Mouse (Mus musculus): ENCODE data around the gene Lctl. TPM values are rescaled to one million over a fixed set of nuclear protein-coding genes. Genes with fewer than 3 reads are reported as not detected.

Gene Lctl
- not detected for total RNA-seq (2021)
- long read RNA-seq, experiment 1, partial matches to known transcripts, result 0 of 2 reads
- long read RNA-seq, experiment 1, other reads (novel, unspliced or antisense), result 1 of 2 reads
- long read RNA-seq, experiment 2, result 0 reads

DNA sequence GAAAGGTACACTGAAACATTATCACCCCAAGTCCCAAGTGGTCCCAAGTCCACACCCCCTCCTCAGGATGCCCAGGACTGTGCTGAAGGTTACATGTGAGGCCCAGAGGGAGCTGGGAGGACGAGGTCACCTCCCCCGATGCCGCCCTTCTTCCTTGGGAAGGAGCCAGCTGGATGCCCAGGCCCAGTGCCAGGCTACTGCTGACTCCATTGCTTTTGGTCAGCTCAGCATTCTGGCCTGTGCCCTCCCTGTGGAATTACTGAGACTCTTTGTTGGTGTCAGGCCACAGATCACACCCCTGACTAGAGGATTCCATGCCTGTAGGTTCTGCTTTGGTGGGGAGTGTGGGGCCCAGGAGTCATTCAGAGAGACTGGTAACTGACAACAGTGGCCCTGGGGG, at the start of gene Lctl:
Gene Lctl (plus strand): TSS at position 272 of the 400 bp plus-strand sequence.
- no peak for DNase-seq
- intact Hi-C loops (cut with DNase I), result no loop called here

DNA sequence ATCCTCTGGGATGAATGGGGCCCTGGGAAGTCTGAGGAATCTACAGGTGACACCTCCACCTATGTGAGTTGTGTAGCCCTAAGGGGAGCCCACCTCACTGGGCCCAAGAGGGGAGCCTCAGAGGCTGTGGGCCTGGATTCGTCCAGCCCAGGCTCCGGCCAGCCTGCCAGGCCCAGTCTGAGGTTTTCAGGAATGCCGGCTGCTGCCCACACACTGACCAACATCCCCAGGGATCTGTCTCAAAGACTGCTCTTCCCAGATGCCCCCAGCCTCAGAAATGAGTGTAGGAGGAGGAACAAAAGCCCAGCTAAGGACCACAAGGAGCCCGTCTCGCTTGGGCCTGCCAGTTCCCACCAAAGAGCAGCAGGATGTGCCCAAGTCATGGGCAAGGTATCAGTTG, 49.2 kb upstream of the Lctl start:
- intact Hi-C loops (cut with DNase I), result no loop called here
- DNase-seq, result no peak

DNA sequence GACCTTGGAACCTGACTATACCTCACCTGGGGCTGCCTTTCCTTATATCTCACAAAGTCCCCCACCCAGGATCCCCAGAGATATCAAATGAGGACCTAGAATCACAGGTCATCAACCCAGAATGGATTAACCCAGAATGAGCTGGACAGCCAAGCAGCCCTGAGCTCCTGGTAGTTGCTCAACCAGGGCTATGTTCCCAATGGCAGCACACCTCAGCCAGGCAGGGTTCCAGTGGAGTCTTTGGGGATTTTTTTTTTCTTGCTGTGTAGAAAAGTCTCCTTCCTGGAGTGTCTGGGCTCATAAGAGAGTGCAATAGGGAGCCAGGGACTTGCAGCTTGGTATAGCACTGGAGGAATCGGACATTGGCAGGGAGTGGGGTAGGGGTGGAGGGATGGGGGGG, 48.4 kb upstream of the Lctl start:
- no peak for DNase-seq

DNA sequence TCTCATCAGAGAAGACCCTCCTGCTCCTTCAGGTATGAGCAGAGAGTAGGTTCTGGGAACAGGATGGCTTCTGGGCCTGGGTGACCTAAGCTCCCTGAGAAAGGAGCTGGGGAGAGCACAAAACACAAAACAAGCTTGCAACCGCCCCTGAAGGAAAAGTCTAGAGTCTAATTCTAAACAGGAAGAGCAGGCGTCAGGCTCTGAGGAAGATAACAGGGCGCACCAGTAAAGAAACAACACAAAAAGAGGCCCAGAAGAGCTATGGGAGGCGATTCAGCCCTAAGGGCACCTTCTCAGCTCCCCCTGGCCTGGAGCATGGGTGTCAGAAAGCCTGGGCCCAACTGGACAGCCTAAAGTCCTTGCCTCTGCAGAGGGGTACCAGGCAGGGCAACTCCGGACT, 47.8 kb upstream of the Lctl start:
- intact Hi-C loops (cut with DNase I), result no loop called here
- DNase-seq, result no peak

More for the DNA sequence above, 48.4 kb upstream of the Lctl start:
- intact Hi-C loops (cut with DNase I), result no loop called here

DNA sequence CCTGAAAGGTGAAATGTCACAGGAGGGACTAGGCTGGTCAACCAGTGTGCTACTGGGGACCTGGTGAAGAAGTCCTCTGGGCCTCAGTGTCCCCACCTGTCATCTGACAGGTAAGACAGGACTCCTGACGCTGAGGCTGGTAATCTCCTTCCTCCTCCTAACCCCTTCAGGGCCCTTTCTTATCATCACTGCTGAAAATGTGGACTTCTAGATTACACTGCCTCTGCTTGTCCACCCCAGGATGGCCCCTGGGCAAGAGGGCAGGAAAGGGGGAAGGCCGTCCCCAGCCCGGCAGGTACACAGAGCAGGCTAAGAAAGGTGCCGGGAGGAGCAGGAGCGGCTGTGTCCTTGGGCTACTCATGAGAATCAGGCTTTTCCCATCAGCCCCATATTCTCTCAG, 46.3 kb upstream of the Lctl start:
- intact Hi-C loops (cut with DNase I), result no loop called here
- DNase-seq, result no peak

DNA sequence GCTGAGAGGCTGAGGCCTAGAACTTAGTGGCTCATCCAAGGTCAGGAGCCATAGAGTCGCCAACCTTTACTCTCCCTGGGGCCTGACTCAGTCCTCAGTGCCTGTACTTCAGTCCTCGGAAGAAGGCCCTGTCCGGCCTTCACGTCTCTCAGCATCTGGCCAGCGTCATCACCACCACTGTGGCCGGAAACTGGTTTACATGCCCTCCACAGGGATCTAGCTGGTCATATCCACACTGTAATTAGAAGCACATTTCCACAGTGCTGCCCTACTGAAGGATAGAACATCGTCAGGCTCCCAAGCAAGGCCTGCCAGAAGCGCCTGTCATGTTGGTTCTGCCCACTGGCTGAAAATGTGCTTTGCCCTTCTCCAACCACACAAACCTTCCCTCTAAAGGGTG, 42.1 kb upstream of the Lctl start:
- no peak for DNase-seq
- intact Hi-C loops (cut with DNase I), result no loop called here

DNA sequence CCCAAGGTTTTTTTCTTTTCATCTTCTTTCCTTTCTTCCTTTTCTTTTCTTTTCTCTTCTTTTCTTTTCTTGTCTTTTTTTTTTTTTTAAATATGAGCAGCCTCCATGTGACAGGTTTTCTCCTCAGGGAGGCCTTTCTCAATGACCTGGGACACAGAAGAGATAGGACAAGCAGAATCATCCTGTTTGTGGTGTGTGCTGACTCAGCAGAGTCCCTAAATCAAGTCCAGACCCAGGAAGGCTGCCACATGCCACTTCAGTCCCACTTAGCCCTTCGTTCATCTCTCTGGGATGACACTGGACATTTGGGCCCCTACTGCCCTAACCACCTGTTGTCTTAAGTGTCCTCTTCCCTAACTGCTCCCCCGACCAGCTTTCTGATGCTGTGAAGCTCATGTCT, 40.5 kb upstream of the Lctl start:
- intact Hi-C loops (cut with DNase I), result no loop called here
- DNase-seq, result no peak

DNA sequence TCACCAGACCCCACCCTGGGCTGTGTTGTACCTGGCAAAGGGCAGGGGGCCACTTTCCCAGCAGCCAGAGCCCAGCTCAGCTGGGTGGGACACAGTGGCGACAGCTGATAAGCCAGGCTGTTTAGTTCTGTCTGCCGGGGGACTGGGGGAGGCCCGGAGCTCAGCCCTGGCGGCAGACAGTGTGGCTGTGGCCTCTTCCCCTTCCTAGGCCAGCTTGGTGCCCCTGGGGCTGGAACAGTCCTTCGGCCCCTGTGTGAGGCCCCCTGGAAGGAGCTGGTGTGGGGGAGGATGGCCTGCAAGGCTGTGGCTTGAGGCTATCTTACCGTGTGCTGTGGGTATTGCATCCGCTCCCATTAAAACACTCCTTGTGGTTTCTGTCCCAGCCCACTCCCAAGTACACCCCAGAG, 38.6 kb upstream of the Lctl start:
- intact Hi-C loops (cut with DNase I), result no loop called here
- DNase-seq, result no peak

DNA sequence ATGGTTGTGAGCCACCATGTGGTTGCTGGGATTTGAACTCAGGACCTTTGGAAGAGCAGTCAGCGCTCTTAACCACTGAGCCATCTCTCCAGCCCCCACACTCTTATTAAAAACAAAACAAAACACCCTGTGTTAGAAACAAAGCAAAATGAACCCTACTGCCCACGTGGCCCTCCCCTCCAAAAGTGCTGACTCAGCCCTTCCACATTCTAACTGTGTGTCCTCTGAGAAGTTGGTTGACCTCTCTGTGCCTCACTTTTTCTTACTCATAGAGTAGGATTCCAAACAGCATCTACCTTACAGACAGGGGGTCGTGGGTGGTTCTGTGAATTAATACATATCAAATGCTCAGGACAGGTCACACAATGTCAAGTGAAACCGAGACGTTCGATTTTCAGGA, 37.0 kb upstream of the Lctl start:
- intact Hi-C loops (cut with DNase I), result no loop called here
- DNase-seq, result no peak

DNA sequence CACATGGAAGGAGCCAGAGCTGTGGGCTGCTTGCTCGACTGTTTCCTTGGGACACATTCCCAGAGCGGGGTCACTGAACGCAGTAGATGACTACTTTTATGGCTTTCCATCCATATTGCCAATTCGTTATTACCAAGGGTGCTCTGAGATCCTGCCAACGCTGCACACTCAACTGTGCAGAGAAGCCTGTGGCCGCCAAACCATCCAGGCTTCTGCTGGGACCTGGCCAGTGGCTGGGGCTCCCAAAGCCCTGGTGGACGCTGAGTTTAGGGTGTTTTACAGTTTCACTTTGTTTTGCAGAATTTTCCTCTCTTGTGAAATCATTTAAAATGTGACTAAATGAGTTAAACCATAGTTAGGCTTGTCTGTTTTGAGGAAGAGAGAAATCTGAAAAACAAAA, 32.7 kb upstream of the Lctl start:
- peak in 1 of 2 experiments; percentile 32 for DNase-seq
- intact Hi-C loops (cut with DNase I), result no loop called here

DNA sequence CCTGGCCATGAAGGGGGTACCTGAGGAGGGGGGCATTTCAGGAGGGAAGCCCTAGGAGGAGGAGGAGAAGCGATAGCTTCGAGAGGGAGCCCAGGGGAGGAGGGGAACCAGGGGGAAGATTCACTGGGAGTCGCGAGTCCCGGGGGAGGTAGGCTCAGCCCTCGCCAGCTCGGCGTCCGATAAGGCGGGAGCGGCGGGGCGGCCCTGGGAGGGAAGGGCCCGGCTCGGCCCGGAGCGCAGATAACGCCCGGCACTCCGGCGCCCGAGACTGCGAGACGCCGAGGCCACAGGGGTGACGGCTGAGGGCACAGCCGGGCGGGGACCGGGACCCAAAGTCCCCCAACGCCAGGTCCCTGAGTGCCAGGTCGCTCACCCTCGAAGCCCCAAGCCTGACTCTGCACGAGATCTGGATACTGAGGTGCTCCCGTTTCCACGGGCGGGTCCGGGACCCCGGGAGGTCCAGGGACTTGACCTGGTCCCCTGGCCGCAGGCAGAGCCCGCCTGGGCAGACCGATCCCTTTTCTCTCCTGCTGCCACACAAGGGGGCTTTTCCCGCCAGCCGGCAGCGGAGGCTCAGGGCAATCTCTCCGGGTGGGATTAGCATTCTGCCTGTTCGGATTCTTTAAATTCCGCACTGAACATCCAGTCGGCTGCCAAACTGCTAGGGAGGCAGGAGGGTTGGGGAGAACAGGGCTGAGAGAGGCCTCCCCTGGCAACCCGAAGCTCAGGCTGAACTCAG, 32.1 kb upstream of the Lctl start:
- peak in 1 of 2 experiments; percentile 51 for DNase-seq
- intact Hi-C loops (cut with DNase I), result no loop called here

DNA sequence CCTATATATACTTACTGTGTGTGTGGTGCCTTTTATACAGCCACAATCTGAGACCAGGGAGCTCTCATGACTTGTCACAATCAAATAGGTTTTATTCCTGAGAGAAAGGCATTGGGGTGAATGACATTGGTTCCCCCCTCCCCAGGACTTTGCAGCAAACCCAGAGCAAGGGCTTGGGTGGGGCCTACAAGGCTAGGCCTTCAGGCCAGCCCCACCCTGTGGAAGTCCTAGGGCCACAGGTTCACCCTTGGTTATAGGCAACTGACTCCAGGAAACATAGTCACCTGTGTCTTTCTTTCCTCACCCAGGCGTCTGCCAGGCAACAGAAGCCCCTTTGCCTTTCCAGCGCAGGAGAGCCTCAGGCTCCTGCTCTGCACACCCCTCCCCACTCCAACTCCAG, 31.0 kb upstream of the Lctl start:
- DNase-seq, result no peak
- intact Hi-C loops (cut with DNase I), result loop anchor here (2.0 kb wide), 2 partner anchors 129 to 169 kb away; no protein-coding TSS in a partner anchor

DNA sequence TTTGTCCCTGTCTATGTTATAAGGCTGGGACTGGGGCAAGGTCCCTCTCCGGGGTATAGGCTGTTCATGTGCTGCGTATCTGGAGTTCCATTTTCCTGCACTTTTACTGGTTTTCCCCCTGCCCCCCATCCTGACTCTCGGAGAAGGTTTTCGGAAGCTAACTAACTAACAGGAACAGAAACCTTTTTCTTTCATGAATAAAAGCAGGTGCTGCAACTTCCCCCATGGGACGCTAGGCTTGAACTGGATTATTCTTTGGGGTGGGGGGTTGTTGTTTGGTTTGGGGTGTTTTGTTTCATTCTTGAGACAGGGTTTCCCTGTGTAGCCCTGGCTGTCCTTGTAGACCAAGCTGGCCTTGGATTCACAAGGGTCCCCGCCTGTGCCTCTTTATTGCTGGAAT, 30.4 kb upstream of the Lctl start:
- no peak for DNase-seq
- intact Hi-C loops (cut with DNase I), result loop anchor here (2.0 kb wide), 2 partner anchors 130 to 170 kb away; no protein-coding TSS in a partner anchor

DNA sequence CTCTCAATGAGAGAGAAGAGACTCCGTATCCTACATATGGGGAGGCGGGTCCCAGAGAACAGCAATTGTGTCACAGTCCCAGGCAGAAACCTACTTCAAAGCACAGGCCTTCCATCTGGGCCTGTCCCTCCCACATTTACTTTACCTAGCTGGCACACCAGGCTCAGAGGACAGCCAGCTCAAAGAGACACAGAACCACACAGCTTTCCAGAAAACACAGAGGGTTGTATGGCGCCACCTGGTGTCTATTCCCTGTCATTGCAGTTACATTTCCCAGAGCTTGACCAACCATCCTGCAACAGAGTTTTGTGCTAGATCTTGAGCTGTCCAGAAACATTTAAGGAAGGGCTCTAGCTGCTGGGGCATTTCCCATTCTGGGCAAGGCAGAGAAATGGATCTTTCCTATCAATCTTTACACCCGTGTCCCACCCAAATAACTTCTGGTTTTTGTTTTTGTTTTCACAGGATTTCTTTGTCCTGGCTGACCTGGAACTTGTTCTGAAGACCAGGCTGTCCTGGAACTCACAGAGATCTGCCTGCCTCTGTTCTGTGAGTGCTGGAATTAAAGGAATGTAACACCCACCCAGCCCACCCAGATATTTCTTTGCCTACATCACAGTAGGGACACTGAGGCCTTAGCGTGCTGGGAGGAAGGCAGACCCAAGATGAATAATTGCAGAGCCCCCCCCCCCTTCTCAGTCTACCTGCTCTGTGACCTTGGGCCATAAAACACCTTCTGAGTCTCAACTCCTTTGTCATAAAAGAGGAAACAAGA, 29.3 kb upstream of the Lctl start:
- intact Hi-C loops (cut with DNase I), result loop anchor here (1.0 to 2.0 kb wide), 4 partner anchors 63 to 171 kb away; no protein-coding TSS in a partner anchor
- peak; percentile 53 to 56 for DNase-seq

DNA sequence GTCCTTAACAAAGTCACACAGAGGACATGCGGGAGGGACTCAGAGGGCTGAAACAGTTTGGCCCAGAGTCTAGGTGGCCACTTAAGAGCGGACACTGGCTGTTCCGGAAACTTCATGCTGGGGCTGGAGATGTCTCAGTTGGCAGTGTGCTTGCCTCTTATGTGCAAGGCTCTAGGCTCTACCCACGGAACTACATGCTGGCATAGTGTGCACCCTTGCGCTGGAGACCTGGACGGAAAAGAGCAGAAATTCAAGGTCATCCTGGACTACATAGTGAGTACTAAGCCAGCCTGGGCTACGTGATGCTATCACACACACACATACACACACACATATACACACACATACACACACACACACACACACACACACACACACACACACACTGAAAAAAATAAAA, 28.6 kb upstream of the Lctl start:
- DNase-seq, result no peak
- intact Hi-C loops (cut with DNase I), result loop anchor here (2.0 kb wide), 1 partner anchor 64 kb away; no protein-coding TSS in a partner anchor

DNA sequence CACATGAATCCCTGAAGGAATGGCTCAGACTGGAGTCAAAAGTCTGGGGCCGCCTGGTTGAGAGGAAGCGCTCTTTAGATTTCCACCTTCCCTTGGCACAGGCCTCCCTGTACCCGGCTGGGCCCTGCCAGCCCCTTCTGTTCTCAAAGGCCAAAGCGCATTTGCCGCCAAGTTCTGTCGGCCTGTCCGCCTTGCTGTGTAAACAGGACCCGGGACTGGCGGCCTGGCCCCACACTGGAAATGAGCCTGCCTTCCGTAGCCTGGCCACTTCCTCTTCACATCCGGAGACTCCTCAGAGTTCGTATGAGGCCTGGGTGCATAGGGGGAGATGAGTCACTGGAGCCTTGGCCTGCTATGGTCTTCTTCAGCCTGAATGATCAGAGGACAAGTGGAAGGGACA, 27.9 kb upstream of the Lctl start:
- intact Hi-C loops (cut with DNase I), result loop anchor here (2.0 kb wide), 1 partner anchor 64 kb away; no protein-coding TSS in a partner anchor
- peak in 1 of 2 experiments; percentile 32 for DNase-seq

DNA sequence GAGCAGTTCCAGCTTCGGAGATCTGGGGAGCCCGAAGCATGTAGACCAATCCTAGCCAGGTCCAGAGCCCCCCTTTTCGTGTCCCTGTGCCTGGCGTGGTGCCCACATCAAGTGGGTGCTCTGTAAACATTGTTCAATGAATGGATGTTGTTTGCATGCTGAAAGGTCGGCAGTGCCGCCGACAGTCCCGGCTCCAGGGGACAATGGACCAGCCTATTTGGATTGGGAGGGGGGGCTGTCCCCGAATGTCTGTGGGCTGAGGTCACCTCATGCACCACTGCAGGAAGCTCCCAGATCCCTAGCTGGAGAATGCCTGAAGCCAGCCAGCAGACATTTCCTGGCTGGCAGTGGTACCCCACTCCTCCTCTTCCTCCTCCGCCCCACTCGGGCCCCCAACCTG, 22.9 kb upstream of the Lctl start:
- intact Hi-C loops (cut with DNase I), result no loop called here

DNA sequence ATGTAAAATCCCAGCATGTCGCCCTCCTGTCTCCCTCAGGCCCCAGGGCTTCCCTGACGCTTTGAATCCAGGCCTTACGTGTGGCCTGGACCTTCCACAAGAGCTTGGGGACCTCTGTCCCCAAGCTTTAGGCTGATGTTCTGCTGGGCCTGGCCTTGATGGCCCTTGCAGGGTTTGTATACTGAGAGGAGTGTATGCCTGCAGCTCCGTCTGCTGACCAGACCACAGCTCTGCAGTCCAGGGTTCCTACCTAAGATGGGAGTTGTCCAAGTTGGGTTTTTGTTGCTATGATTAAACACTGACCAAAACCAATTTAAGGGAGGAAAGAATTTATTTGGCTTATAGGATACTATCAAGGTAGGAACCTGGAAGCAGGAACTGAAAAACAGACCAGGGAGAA, 18.7 kb upstream of the Lctl start:
- intact Hi-C loops (cut with DNase I), result no loop called here
- no peak for DNase-seq

More for the DNA sequence above, 22.9 kb upstream of the Lctl start:
- no peak for DNase-seq

DNA sequence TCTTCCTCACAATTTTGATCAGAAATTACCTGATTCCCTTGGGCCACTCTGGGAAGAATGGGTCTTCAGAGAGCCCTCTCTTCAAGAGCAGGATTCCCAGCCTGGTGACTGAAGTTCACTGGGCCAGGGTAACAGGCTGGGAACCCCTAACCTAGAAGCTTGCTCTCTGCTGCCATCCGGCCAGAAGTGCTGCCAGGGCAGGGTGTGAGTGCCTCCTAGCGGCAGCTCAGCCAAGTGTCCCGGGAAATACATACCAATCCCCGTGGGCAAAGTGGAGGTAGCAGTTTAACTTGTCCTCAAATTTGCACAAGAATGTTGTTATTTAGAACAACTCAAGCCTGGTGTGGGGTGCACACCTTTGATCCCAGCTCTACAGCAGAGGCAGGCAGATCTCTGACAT, 16.5 kb upstream of the Lctl start:
- intact Hi-C loops (cut with DNase I), result loop anchor here (1.0 kb wide), 1 partner anchor 185 kb away; no protein-coding TSS in a partner anchor
- peak; percentile 66 to 74 for DNase-seq

DNA sequence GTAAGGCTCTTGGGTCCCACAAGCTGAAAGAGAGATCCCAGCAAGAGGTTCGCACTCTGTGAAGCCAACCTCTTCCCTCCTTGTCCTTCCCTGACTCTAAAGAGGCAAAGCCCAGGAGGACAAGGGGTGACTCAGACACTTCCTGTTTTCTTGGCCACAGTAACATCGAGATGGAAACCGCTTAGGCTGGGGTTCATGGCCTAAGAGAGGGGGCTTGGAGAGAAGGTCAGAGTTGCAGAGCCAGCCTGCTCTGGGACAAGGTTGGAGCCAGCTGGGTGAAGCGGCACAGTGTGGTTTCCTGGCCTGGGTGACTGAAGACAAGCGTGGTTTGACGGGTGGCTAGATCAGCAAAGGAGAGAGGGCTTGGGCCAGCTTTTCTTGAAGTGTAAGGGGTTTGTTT, 11.6 kb upstream of the Lctl start:
- no peak for DNase-seq
- intact Hi-C loops (cut with DNase I), result no loop called here

DNA sequence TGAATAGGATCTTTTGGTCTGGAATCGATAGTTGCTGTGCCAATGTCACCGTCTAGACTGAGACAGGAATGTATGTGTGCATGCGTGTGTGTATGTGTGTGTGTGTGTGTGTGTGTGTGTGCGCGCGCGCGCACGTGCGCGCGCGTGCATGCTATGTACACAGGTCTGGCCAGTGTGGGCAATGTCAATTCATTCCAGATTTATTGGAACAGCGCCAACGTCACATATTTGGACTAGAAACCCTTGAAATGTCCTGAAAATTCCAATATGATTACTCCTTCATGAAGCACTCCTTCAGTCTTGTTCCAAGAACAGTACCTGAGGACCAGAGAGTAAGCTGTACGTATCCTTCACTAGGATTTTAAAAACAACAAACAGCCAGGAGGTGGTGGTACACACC, 6.4 kb upstream of the Lctl start:
- DNase-seq, result no peak
- intact Hi-C loops (cut with DNase I), result no loop called here
